Mouse (Mus musculus) stomach, embryonic 15.5 days (tissue): ENCODE measurements around the gene Rhox4b. TPM values are rescaled to one million over a fixed set of nuclear protein-coding genes. Genes with fewer than 3 reads are reported as not detected.
"Not testable (repeated sequence)": the region's sequence is repeated elsewhere in the genome, so short reads cannot be mapped to it uniquely, and the experiment has no call there.

Source experiments
- ATAC-seq: fragments of 200-750 bp; cut with Nextera tagmentation; 2 replicates; pipeline ENCODE4 v1.8.0; 2017; ENCODE audit warnings: low read depth, moderate number of reproducible peaks, moderate TSS enrichment; ENCODE audit not compliant: insufficient read depth, low FRiP score
- H3K27ac ChIP-seq: fragments of 300-500 bp; sonication (generic); 2 replicates; pipeline ENCODE4 v1.5.1; 2015; ENCODE audit warnings: mild to moderate bottlenecking, inconsistent platforms
- H3K27me3 ChIP-seq: fragments of 300-500 bp; sonication (generic); replicated peaks from 2 replicates; pipeline ENCODE4 v1.6.1; 2015; ENCODE audit warnings: inconsistent platforms
- H3K36me3 ChIP-seq: fragments of 300-500 bp; sonication (generic); 2 replicates; pipeline ENCODE4 v1.6.1; 2015; ENCODE audit warnings: inconsistent platforms
- H3K4me1 ChIP-seq: fragments of 300-500 bp; sonication (generic); 2 replicates; pipeline ENCODE4 v1.6.1; 2015; ENCODE audit warnings: inconsistent platforms
- H3K4me2 ChIP-seq: fragments of 300-500 bp; sonication (generic); 2 replicates; pipeline ENCODE4 v1.6.1; 2015; ENCODE audit warnings: mild to moderate bottlenecking, inconsistent platforms
- H3K4me3 ChIP-seq: fragments of 300-500 bp; sonication (generic); replicated peaks from 2 replicates; pipeline ENCODE4 v1.5.1; 2015; ENCODE audit warnings: inconsistent platforms
- H3K9ac ChIP-seq: fragments of 300-500 bp; sonication (generic); 2 replicates; pipeline ENCODE4 v1.6.1; 2015; ENCODE audit warnings: inconsistent platforms
- H3K9me3 ChIP-seq: fragments of 300-500 bp; sonication (generic); 2 replicates; pipeline ENCODE4 v1.6.1; 2016; ENCODE audit warnings: inconsistent platforms
- WGBS: fragments of 180-500 bp; shearing (Covaris S2); methylation state at CpG from one replicate; pipeline ENCODE4 v1.1.7; 2015; 5-methylcytosine and 5-hydroxymethylcytosine counted together
- polyA plus RNA-seq: library from polyadenylated mRNA; unstranded; fragments of >200 nt; fragmentation: Nextera tagmentation; extraction: Ambion mirVana; gene quantifications from 2 replicates; pipeline ENCODE4 v1.2.1, GENCODE M21; 2015

Rhox4b gene
- not detected in 2 replicates for polyA plus RNA-seq

GRCm38 (mm10) chrX:37432194-37432593, at the start of gene Rhox4b:
Gene Rhox4b (plus strand): TSS chrX:37432494.
- not testable (repeated sequence) for H3K4me1 ChIP-seq, ATAC-seq, H3K27ac ChIP-seq, H3K36me3 ChIP-seq, H3K9ac ChIP-seq, H3K4me2 ChIP-seq, H3K27me3 ChIP-seq, H3K9me3 ChIP-seq, H3K4me3 ChIP-seq
- 83% methylated on average over 14 of the region's 15 CpGs for WGBS

- H3K4me3 ChIP-seq, H3K9me3 ChIP-seq, H3K36me3 ChIP-seq, H3K27me3 ChIP-seq, H3K27ac ChIP-seq, H3K4me1 ChIP-seq, H3K4me2 ChIP-seq, ATAC-seq, H3K9ac ChIP-seq: not testable (repeated sequence)
- 88% methylated on average over 9 of the region's 16 CpGs for WGBS
Observed at GRCm38 (mm10) chrX:37390548-37390947, 41.7 kb upstream of the Rhox4b start, which contains the start of gene Rhox4a2. Gene Rhox4a2 (plus strand): TSS chrX:37390848.

GRCm38 (mm10) chrX:37411767-37412166, 20.5 kb upstream of the Rhox4b start, which contains the start of gene Rhox2b:
Gene Rhox2b (plus strand): TSS chrX:37412067.
- H3K4me1 ChIP-seq, H3K4me2 ChIP-seq, H3K4me3 ChIP-seq, H3K36me3 ChIP-seq, H3K27me3 ChIP-seq, H3K9me3 ChIP-seq, H3K9ac ChIP-seq, H3K27ac ChIP-seq, ATAC-seq: not testable (repeated sequence)
- WGBS: no CpG with 5 or more reads among the region's 9 CpGs

- not testable (repeated sequence) for H3K36me3 ChIP-seq, ATAC-seq, H3K9me3 ChIP-seq, H3K4me2 ChIP-seq, H3K27ac ChIP-seq, H3K9ac ChIP-seq, H3K4me3 ChIP-seq, H3K4me1 ChIP-seq, H3K27me3 ChIP-seq
- WGBS: 89% methylated on average over 8 of the region's 10 CpGs
Observed at GRCm38 (mm10) chrX:37453380-37453779, 21.1 kb downstream of the Rhox4b start, which contains the start of gene Rhox2c. Gene Rhox2c (plus strand): TSS chrX:37453680.

GRCm38 (mm10) chrX:37458285-37458684, 26.0 kb downstream of the Rhox4b start, which contains the start of gene Rhox3c:
Gene Rhox3c (plus strand): TSS chrX:37458585.
- not testable (repeated sequence) for ATAC-seq, H3K9ac ChIP-seq, H3K27ac ChIP-seq, H3K4me1 ChIP-seq, H3K36me3 ChIP-seq, H3K9me3 ChIP-seq, H3K4me2 ChIP-seq, H3K4me3 ChIP-seq, H3K27me3 ChIP-seq
- 87% methylated on average over 3 of the region's 4 CpGs for WGBS

GRCm38 (mm10) chrX:37480037-37480436, 47.7 kb downstream of the Rhox4b start, which contains the start of gene Rhox4c:
Gene Rhox4c (plus strand): TSS chrX:37480337.
- not testable (repeated sequence) for ATAC-seq, H3K9ac ChIP-seq, H3K9me3 ChIP-seq, H3K27ac ChIP-seq, H3K4me1 ChIP-seq, H3K4me2 ChIP-seq, H3K36me3 ChIP-seq, H3K27me3 ChIP-seq, H3K4me3 ChIP-seq
- WGBS: 91% methylated on average over 14 of the region's 14 CpGs

Other genes starting within 250 kb of the Rhox4b start
- 383 and 411 TPM in 2 replicates for gene Ndufa1, start 241.3 kb upstream of the Rhox4b start, polyA plus RNA-seq
- 10.2 TPM in 2 replicates for gene Rnf113a1, start 241.2 kb upstream of the Rhox4b start, polyA plus RNA-seq
- not detected in 2 replicates for gene Gm9, start 221.5 kb upstream of the Rhox4b start, polyA plus RNA-seq
- gene Rhox1, start 210.2 kb upstream of the Rhox4b start, polyA plus RNA-seq: not detected in 2 replicates
- gene Rhox2a, start 187.5 kb upstream of the Rhox4b start, polyA plus RNA-seq: not detected in 2 replicates
- gene Rhox3a, start 182.6 kb upstream of the Rhox4b start, polyA plus RNA-seq: not detected in 2 replicates
- not detected in 2 replicates for gene Rhox4a, start 167.2 kb upstream of the Rhox4b start, polyA plus RNA-seq
- gene Rhox3a2, start 52.5 kb upstream of the Rhox4b start, polyA plus RNA-seq: not detected in 2 replicates
- gene Rhox4a2, start 41.6 kb upstream of the Rhox4b start, polyA plus RNA-seq: 0.30 TPM in 1 of 2 replicates, not detected in the other
- gene Rhox2b, start 20.4 kb upstream of the Rhox4b start, polyA plus RNA-seq: not detected in 2 replicates
- gene Rhox2c, start 21.2 kb downstream of the Rhox4b start, polyA plus RNA-seq: not detected in 2 replicates
- not detected in 2 replicates for gene Rhox3c, start 26.1 kb downstream of the Rhox4b start, polyA plus RNA-seq
- gene Rhox4c, start 47.8 kb downstream of the Rhox4b start, polyA plus RNA-seq: not detected in 2 replicates
- not detected in 2 replicates for gene Rhox2d, start 60.9 kb downstream of the Rhox4b start, polyA plus RNA-seq
- gene Rhox4d, start 81.9 kb downstream of the Rhox4b start, polyA plus RNA-seq: not detected in 2 replicates
- gene Rhox2e, start 98.0 kb downstream of the Rhox4b start, polyA plus RNA-seq: not detected in 2 replicates
- gene Rhox3e, start 109.5 kb downstream of the Rhox4b start, polyA plus RNA-seq: not detected in 2 replicates
- gene Rhox4e, start 124.9 kb downstream of the Rhox4b start, polyA plus RNA-seq: not detected in 2 replicates
- gene Rhox2f, start 138.9 kb downstream of the Rhox4b start, polyA plus RNA-seq: not detected in 2 replicates
- gene Rhox3f, start 148.5 kb downstream of the Rhox4b start, polyA plus RNA-seq: not detected in 2 replicates
- not detected in 2 replicates for gene Rhox4f, start 175.2 kb downstream of the Rhox4b start, polyA plus RNA-seq
- gene Rhox3g, start 196.1 kb downstream of the Rhox4b start, polyA plus RNA-seq: not detected in 2 replicates
- not detected in 2 replicates for gene Rhox2g, start 211.0 kb downstream of the Rhox4b start, polyA plus RNA-seq
- gene Rhox4g, start 218.8 kb downstream of the Rhox4b start, polyA plus RNA-seq: not detected in 2 replicates
- gene Rhox3h, start 236.3 kb downstream of the Rhox4b start, polyA plus RNA-seq: not detected in 2 replicates
- not detected in 2 replicates for gene Rhox2h, start 240.8 kb downstream of the Rhox4b start, polyA plus RNA-seq